Mouse (Mus musculus) embryo, embryonic 10.5 days (tissue): ENCODE measurements around the gene B4gat1.
A peak's percentile ranks its signal among the peaks of the same experiment; 100 is the strongest.
"Not testable (repeated sequence)": the region's sequence is repeated elsewhere in the genome, so short reads cannot be mapped to it uniquely, and the experiment has no call there.

Source experiments
- DNase-seq: peaks from one replicate; pipeline ENCODE4 v3.0.0-alpha.2; 2015; ENCODE audit warnings: low spot score

B4gat1 gene

DNA sequence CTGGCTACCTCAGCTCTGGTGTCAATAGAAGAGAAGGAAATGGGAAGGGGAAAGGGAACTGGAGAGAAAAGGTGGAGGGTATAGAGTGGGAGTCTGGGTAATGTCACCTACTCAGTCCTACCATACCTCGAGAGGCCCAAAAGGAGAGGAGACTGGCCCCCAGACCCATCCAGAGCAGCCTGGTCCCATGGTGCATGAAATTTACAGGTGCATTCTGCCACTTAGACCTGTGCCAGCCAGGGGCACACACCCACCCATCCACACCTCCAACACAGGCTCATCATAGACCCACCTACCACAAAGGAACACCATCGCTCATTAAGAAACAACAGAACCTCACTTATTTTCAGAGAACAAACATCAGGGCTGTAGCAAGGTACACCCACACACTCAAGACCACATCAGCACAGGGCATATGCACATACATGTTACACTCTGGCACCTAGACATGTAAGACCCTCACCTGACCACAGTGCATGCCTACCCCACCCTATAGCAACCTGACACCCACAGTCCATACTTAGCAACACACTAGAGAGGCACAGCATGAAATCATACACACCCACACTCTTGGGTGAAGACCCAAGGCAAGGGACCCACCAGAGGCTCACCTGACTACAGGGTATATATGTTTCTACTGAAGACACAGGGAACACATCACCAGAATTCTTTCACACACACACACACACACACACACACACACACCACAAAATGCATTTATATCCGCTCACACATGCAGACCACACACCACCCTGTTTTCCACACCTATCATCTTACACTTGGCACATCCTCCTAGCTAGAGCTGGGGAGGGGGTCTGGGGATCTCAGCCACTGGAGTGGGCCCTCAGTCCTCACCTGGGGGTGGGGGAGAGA lies 45.6 kb downstream of the B4gat1 start:
- DNase-seq: no peak

DNA sequence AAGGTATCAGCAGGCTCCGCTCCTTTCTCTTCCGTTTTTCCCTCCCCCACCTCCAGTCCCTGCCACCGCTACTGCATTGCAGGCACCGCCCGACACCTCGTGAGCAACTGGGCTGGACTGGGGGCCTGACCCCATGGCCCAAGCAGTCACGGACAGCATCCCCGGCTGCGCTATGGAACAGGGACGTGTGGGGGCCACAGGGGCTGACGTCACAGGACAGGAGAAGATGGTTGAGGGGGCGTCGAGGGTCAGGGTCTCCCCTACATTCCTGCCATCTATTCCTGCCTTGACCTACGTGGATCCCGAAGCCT lies 46.2 kb downstream of the B4gat1 start:
- DNase-seq: no peak

DNA sequence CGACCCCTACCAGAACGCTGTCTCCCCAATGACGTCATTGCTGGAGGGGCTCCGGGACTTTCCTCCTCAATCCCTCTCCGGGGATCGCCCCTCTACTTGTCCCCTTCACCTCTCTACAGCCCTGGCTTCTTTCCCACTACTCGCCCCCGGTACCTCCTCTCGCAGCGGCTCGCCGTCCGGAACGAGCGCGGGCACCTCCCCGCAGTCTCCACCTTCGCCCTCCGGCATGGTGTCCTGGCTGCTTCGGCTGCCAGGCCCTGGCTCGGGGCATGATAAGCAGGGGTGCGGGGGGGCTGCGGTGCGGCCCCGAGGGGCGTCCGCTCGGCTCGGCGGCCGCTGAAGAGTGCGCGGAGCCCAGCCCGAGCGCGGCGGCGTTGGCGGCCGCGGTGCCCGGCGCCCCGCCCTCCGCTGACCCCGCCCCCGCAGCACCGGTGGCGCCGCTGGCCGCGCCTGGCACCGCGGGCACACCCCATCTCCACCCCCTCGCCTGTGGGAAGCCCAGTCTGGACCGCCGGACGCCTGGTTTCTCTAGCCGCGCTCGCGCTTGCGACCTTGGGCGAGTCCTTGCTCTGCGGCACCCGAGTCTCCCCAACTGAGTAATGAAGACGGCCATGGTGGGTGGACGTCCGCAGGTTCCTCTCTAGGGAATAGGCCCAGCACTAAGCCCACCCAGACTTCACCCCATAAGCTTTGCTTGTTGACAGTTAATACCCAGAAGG lies 46.7 kb downstream of the B4gat1 start, which contains the start of gene Tmem151a:
Gene Tmem151a (minus strand): TSS at position 387 of the 719 bp plus-strand sequence.
- no peak for DNase-seq

DNA sequence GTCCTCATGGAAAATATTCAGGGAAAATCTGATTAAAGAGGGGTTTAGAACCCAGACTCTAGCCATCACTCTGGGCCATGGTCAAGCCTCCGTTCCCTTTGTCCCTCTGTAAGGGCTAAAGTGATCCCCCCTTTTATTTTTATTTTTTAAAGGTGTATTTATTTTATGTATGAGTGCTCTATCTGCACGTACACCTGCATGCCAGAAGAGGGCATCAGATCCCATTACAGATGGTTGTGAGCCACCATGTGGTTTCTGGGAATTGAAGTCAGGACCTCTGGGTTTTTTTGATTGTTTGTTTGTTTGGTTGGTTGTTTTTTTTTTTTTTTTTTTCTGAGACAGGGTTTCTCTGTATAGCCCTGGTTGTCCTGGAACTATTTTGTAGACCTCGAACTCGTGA lies 47.9 kb downstream of the B4gat1 start:
- DNase-seq: not testable (repeated sequence)

DNA sequence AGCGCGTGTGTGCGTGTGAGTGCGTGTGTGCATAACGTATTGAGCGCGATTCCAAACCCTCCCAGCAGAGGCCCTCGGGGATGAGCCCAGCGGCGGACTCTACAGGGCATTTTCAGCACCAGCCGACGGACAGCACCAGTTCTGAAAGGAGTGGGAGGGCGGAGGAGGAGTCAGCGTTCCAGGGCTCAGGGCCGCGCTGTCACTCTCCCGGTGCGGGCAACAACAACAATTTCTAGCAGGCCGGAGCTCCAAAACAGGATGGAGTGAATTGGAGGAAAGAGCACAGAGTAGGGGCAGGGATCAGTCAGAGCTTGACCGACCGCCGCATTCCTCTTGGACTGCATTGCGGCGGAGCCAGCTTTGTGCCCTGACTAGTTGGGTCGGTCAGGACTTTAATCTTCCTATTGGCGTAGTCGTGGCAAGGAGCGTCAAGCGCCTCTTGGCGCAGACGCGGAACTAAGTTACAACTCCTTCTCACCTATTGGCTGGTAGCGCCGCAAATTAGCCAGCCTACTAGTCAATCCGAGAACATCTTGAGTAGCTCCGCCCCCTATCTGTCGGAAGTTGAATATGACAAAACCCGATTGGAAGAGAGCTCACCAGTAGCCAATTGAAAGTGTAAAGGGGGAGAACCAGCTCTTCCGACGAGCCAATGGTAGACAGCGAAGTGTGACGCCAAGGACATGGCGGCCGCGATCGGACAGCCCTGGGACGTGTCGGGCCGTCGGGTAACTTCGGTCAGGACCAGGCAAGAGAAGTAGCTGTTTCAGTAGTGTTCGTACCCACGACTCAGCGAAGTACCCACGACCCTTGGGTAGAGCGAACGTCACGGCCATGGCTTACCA lies 49.5 kb downstream of the B4gat1 start, which contains the start of gene Yif1a:
Gene Yif1a (plus strand): TSS at position 655 of the 845 bp plus-strand sequence.
- DNase-seq: peak; percentile 99

DNA sequence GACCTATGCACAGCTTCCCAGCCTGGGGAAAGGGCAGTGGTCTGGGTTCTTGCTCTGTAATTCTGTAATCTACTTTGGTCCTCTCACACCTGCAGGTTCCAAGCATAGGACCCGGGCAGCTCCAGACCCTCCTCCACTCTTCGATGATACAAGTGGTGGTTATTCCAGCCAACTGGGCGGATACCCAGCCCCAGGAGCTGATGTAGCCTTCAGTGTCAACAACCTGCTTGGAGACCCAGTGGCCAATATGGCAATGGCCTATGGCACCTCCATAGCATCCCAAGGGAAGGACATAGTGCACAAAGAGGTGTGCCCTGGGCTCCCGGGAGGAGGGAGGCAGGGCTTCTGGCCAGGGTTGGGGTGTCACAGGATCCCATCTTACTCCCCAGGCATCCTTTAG lies 50.7 kb downstream of the B4gat1 start:
- DNase-seq: no peak
